Mouse (Mus musculus) hindbrain, embryonic 10.5 days (tissue): Measurements from ENCODE around the gene Cdk2ap2. TPM values are rescaled to one million over a fixed set of nuclear protein-coding genes. Genes with fewer than 3 reads are reported as not detected.

Source experiments
- DNase-seq: peaks from one replicate; pipeline ENCODE4 v3.0.0-alpha.2; 2017; ENCODE audit warnings: low spot score
- H3K27ac ChIP-seq: fragments of 300-500 bp; sonication (generic); 2 replicates; pipeline ENCODE4 v1.5.1; 2016; ENCODE audit warnings: mild to moderate bottlenecking, moderate library complexity
- H3K27me3 ChIP-seq: fragments of 300-500 bp; sonication (generic); 2 replicates; pipeline ENCODE4 v1.6.1; 2016; ENCODE audit warnings: mild to moderate bottlenecking; ENCODE audit not compliant: poor library complexity, insufficient read depth, severe bottlenecking
- H3K36me3 ChIP-seq: fragments of 300-500 bp; sonication (generic); 2 replicates; pipeline ENCODE4 v1.6.1; 2016; ENCODE audit warnings: mild to moderate bottlenecking, moderate library complexity
- H3K4me1 ChIP-seq: fragments of 300-500 bp; sonication (generic); replicated peaks from 2 replicates; pipeline ENCODE4 v1.6.1; 2016; ENCODE audit warnings: mild to moderate bottlenecking
- H3K4me3 ChIP-seq: fragments of 300-500 bp; sonication (generic); 2 replicates; pipeline ENCODE4 v1.5.1; 2016; ENCODE audit warnings: mild to moderate bottlenecking, moderate library complexity
- H3K9me3 ChIP-seq: fragments of 300-500 bp; sonication (generic); 2 replicates; pipeline ENCODE4 v1.6.1; 2016; ENCODE audit warnings: mild to moderate bottlenecking, moderate library complexity
- WGBS: fragments of 180-500 bp; shearing (Covaris S2); methylation state at CpG from one replicate; pipeline ENCODE4 v1.1.7; 2016; 5-methylcytosine and 5-hydroxymethylcytosine counted together
- polyA plus RNA-seq: library from polyadenylated mRNA; unstranded; fragments of >200 nt; fragmentation: Nextera tagmentation; extraction: Ambion mirVana; gene quantifications from 2 replicates; pipeline ENCODE4 v1.2.1, GENCODE M21; 2016

Gene Cdk2ap2
- polyA plus RNA-seq, 1 experiment from 2014 or later = 93.3 TPM

DNA sequence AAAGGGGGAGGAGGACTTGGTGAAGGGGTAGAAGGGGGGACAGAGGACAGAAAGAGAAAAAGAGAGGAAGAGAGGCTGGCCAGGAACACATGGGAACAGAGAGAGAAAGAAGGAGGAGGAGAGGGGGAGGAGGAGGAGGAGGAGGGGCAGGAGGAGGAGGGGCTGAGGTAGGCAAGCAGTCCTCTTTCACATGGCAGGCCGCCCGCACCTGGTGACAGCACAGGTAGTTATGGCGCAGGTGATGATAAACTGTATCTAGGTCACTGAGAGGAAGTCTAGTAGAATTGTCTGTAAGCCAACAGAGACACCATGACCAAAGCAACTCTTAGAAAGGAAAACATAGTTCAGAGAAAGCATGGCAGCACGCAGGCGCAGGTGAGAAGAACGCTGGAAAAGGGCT is 25.6 kb upstream of the Cdk2ap2 start:
- no peak overlapping the region for H3K4me3 ChIP-seq
- no peaks in the 10 kb centered on the region for H3K9me3 ChIP-seq
- H3K27ac ChIP-seq = no peak overlapping the region
- H3K4me1 ChIP-seq = peaks cover 5% of the 10 kb centered on the region; the same call in 1 of the 2 replicates
- H3K27me3 ChIP-seq = no peaks in the 10 kb centered on the region
- no peaks in the 10 kb centered on the region for H3K36me3 ChIP-seq
- WGBS = 91% methylated on average over 6 of the region's 6 CpGs
- DNase-seq = no peak

- Histone ChIP-seq H3K4me3 (no peak overlapping the region), H3K27ac (no peak overlapping the region), H3K27me3 (no peaks in the 10 kb centered on the region), H3K9me3 (no peaks in the 10 kb centered on the region), H3K4me1 (peaks cover 5% of the 10 kb centered on the region; the same call in 1 of the 2 replicates), H3K36me3 (no peaks in the 10 kb centered on the region)
- no peak for DNase-seq
- 83% methylated on average over 6 of the region's 6 CpGs for WGBS
These were observed 24.1 kb upstream of the Cdk2ap2 start for GRCm38 (mm10) chr19:4072706-4073424.

GRCm38 (mm10) chr19:4075531-4075930 is 21.5 kb upstream of the Cdk2ap2 start:
- H3K36me3 ChIP-seq = no peaks in the 10 kb centered on the region
- no peak overlapping the region for H3K4me3 ChIP-seq
- WGBS = 82% methylated on average over 1 of the region's 1 CpGs
- H3K27ac ChIP-seq = no peak overlapping the region
- H3K4me1 ChIP-seq = peaks cover 4% of the 10 kb centered on the region; the same call in 1 of the 2 replicates
- H3K9me3 ChIP-seq = no peaks in the 10 kb centered on the region
- H3K27me3 ChIP-seq = no peaks in the 10 kb centered on the region
- no peak for DNase-seq

GRCm38 (mm10) chr19:4079594-4079993 is 17.4 kb upstream of the Cdk2ap2 start:
- no peaks in the 10 kb centered on the region for H3K36me3 ChIP-seq
- 75% methylated on average over 1 of the region's 1 CpGs for WGBS
- no peak overlapping the region for H3K4me3 ChIP-seq
- H3K27ac ChIP-seq = no peak overlapping the region
- no peaks in the 10 kb centered on the region for H3K9me3 ChIP-seq
- no peak for DNase-seq
- H3K27me3 ChIP-seq = 0 out of 2 replicates have a peak, but pooled peaks cover 5% of the 10 kb centered on the region
- H3K4me1 ChIP-seq = peaks cover 11% of the 10 kb centered on the region

GRCm38 (mm10) chr19:4080511-4081009 is 16.4 kb upstream of the Cdk2ap2 start:
- peaks cover 11% of the 10 kb centered on the region for H3K4me1 ChIP-seq
- no peak overlapping the region for H3K27ac ChIP-seq
- no peak overlapping the region for H3K4me3 ChIP-seq
- H3K9me3 ChIP-seq = no peaks in the 10 kb centered on the region
- H3K27me3 ChIP-seq = 0 out of 2 replicates have a peak, but pooled peaks cover 5% of the 10 kb centered on the region
- no peak for DNase-seq
- WGBS = 63% methylated on average over 8 of the region's 8 CpGs
- no peaks in the 10 kb centered on the region for H3K36me3 ChIP-seq

DNA sequence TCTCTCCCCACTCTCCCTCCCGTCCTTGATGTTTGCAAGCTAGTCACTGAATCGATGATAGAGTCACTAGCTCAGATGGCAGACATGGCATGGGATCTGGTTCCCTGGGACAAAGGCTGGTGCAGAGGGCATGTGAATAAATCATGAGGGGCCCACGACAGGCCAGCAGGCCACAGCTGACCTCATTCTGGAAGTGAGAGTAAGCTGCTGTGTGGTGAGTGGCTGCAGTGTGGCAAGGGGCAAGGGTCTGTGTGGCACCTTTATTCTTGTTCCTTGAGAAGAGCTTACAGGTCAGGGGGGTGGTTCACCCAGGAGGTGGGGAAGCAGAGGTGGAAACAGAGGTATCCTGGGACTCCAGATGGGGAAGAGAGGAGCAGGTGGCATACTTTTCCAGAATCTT is 15.6 kb upstream of the Cdk2ap2 start, which contains the start of gene Cabp2:
Gene Cabp2, plus strand, starts transcription at position 185 of the 400 bp plus-strand sequence.
- H3K4me1 ChIP-seq = peaks cover 11% of the 10 kb centered on the region
- 0 out of 2 replicates have a peak, but pooled peaks cover 5% of the 10 kb centered on the region for H3K27me3 ChIP-seq
- DNase-seq = no peak
- H3K4me3 ChIP-seq = no peak within 1 kb of the TSS
- H3K36me3 ChIP-seq = no peaks in the 10 kb centered on the region
- WGBS = 64% methylated on average over 3 of the region's 3 CpGs
- H3K27ac ChIP-seq = no peak within 1 kb of the TSS
- no peaks in the 10 kb centered on the region for H3K9me3 ChIP-seq

- peaks cover 11% of the 10 kb centered on the region for H3K4me1 ChIP-seq
- no peaks in the 10 kb centered on the region for H3K9me3 ChIP-seq
- no peak overlapping the region for H3K27ac ChIP-seq
- 0 out of 2 replicates have a peak, but pooled peaks cover 5% of the 10 kb centered on the region for H3K27me3 ChIP-seq
- no peak for DNase-seq
- no peaks in the 10 kb centered on the region for H3K36me3 ChIP-seq
- no peak overlapping the region for H3K4me3 ChIP-seq
- 84% methylated on average over 11 of the region's 11 CpGs for WGBS
These were observed 14.6 kb upstream of the Cdk2ap2 start for GRCm38 (mm10) chr19:4082219-4082965.

- no peak overlapping the region for H3K27ac ChIP-seq
- 0 out of 2 replicates have a peak, but pooled peaks cover 5% of the 10 kb centered on the region for H3K27me3 ChIP-seq
- peaks cover 11% of the 10 kb centered on the region for H3K4me1 ChIP-seq
- H3K9me3 ChIP-seq = no peaks in the 10 kb centered on the region
- no peaks in the 10 kb centered on the region for H3K36me3 ChIP-seq
- no peak for DNase-seq
- H3K4me3 ChIP-seq = no peak overlapping the region
- 80% methylated on average over 7 of the region's 7 CpGs for WGBS
These were observed 13.7 kb upstream of the Cdk2ap2 start for GRCm38 (mm10) chr19:4083316-4083715.

DNA sequence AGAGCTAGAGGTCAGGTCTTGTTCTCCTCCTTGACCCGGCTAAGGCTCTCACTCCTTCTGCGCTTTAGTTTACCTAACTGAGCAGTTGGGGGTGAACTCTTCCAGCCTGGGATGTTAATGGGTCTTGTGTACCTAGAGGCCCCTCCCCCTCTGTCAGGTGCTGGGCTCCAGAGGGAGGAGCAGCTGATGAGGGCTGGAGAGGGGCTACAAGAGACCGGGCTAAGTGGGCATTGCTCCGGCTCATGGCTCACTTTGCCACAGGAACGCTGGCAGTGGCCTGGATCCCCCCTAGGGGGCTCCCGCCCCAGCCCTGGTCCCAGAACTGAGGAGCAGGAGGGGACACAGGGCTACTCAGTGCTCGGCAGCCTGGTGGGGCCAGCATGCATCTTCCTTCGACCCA is 13.2 kb upstream of the Cdk2ap2 start:
- no peak for DNase-seq

GRCm38 (mm10) chr19:4084984-4085383 is 12.0 kb upstream of the Cdk2ap2 start:
- H3K9me3 ChIP-seq = no peaks in the 10 kb centered on the region
- 92% methylated on average over 1 of the region's 1 CpGs for WGBS
- no peak for DNase-seq
- no peak overlapping the region for H3K4me3 ChIP-seq
- H3K27me3 ChIP-seq = 0 out of 2 replicates have a peak, but pooled peaks cover 5% of the 10 kb centered on the region
- H3K36me3 ChIP-seq = no peaks in the 10 kb centered on the region
- H3K27ac ChIP-seq = no peak overlapping the region
- H3K4me1 ChIP-seq = peaks cover 11% of the 10 kb centered on the region

More for the DNA sequence above, 13.2 kb upstream of the Cdk2ap2 start:
- H3K4me1 ChIP-seq = peaks cover 11% of the 10 kb centered on the region
- 0 out of 2 replicates have a peak, but pooled peaks cover 5% of the 10 kb centered on the region for H3K27me3 ChIP-seq
- H3K36me3 ChIP-seq = no peaks in the 10 kb centered on the region
- H3K27ac ChIP-seq = no peak overlapping the region; the same call in 1 of the 2 replicates
- no peak overlapping the region for H3K4me3 ChIP-seq
- H3K9me3 ChIP-seq = no peaks in the 10 kb centered on the region
- 33% methylated on average over 8 of the region's 8 CpGs for WGBS

GRCm38 (mm10) chr19:4086156-4086555 is 10.8 kb upstream of the Cdk2ap2 start:
- Histone ChIP-seq H3K4me3 (no peak overlapping the region), H3K4me1 (peaks cover 10% of the 10 kb centered on the region), H3K9me3 (no peaks in the 10 kb centered on the region), H3K27ac (no peak overlapping the region), H3K36me3 (no peaks in the 10 kb centered on the region), H3K27me3 (peaks cover 10% of the 10 kb centered on the region; the same call in 1 of the 2 replicates)
- WGBS = 90% methylated on average over 15 of the region's 15 CpGs
- no peak for DNase-seq

GRCm38 (mm10) chr19:4087090-4087489 is 9.9 kb upstream of the Cdk2ap2 start:
- WGBS = 94% methylated on average over 5 of the region's 5 CpGs
- no peaks in the 10 kb centered on the region for H3K9me3 ChIP-seq
- DNase-seq = no peak
- H3K27me3 ChIP-seq = peaks cover 10% of the 10 kb centered on the region; the same call in 1 of the 2 replicates
- H3K27ac ChIP-seq = no peak overlapping the region
- H3K36me3 ChIP-seq = no peaks in the 10 kb centered on the region
- peaks cover 6% of the 10 kb centered on the region for H3K4me1 ChIP-seq
- H3K4me3 ChIP-seq = no peak overlapping the region

DNA sequence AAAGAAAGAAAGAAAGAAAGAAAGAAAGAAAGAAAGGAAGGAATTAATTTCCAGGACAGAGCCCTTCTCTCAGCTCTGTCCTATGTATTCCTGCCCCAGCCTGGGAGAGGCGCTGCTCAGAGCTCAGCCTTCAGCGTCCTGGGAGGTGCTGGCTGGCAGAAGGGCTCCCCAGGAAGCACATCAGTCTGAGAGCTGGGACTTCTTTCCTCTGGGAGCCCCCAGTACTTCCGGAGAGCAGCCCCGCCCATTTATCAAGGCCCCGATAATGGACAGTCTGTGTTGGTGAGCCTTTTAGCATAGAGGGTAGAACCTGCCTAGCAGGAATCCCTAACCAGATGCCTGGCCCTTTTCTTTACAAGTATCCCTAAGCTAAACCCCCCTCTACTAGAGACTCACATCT is 8.8 kb upstream of the Cdk2ap2 start:
- Histone ChIP-seq H3K4me3 (no peak overlapping the region), H3K27ac (no peak overlapping the region), H3K27me3 (peaks cover 10% of the 10 kb centered on the region; the same call in 1 of the 2 replicates), H3K4me1 (peaks cover 6% of the 10 kb centered on the region), H3K9me3 (no peaks in the 10 kb centered on the region), H3K36me3 (no peaks in the 10 kb centered on the region)
- no peak for DNase-seq
- WGBS = 61% methylated on average over 5 of the region's 5 CpGs
